Mouse (Mus musculus): ENCODE measurements around the gene Cd34. TPM values are rescaled to one million over a fixed set of nuclear protein-coding genes. Genes with fewer than 3 reads are reported as not detected.

Gene Cd34
- polyA plus RNA-seq (2012; fragmentation: generic; extraction: Trizol), result 6.7 TPM
- long read RNA-seq, experiment 1, transcript Cd34-202 (8 exons, 2,554 nt), result major isoform, 41 of 91 reads
- long read RNA-seq, experiment 1, transcript Cd34-201 (8 exons, 2,454 nt), result minor isoform, 30 of 91 reads
- long read RNA-seq, experiment 1, partial matches to known transcripts, result 11 of 91 reads
- long read RNA-seq, experiment 1, other reads (novel, unspliced or antisense), result 9 of 91 reads
- long read RNA-seq, experiment 2, transcript Cd34-201 (8 exons, 2,454 nt), result major isoform, 140 of 300 reads
- long read RNA-seq, experiment 2, transcript Cd34-202 (8 exons, 2,554 nt), result major isoform, 140 of 300 reads
- long read RNA-seq, experiment 2, partial matches to known transcripts, result 8 of 300 reads
- long read RNA-seq, experiment 2, other reads (novel, unspliced or antisense), result 12 of 300 reads

- Histone ChIP-seq H3K4me3 (ENCODE audit: insufficient read depth, poor library complexity, severe bottlenecking) (peak within 1 kb of the TSS; percentile 25), H3K27me3 (ENCODE audit: control insufficient read depth, insufficient read depth, insufficient read length) (no peaks in the 10 kb centered on the region), H3K79me3 (ENCODE audit: low read depth) (peaks cover 1% of the 10 kb centered on the region), H3ac (ENCODE audit: control insufficient read depth, insufficient read length, low read depth) (peak within 1 kb of the TSS; percentile 40), H3K36me3 (ENCODE audit: control insufficient read depth, insufficient read depth) (no peaks in the 10 kb centered on the region), H3K79me2 (ENCODE audit: control insufficient read depth, insufficient read depth) (no peaks in the 10 kb centered on the region)
- TF ChIP-seq MYOG (IDR thresholded peaks at IDR 0.05; ENCODE audit: control insufficient read depth, extremely low read depth, insufficient read length) (no peak), MYOD1 (IDR thresholded peaks at IDR 0.05; ENCODE audit: control insufficient read depth, insufficient read length, low read depth) (no peak), CEBPB (IDR thresholded peaks at IDR 0.05; ENCODE audit: low read depth) (no peak), FOSL1 (IDR thresholded peaks at IDR 0.05; ENCODE audit: insufficient read depth, low read length, poor library complexity, severe bottlenecking) (no peak), CTCF (IDR thresholded peaks at IDR 0.05; ENCODE audit: control insufficient read depth, insufficient read depth, insufficient read length) (no peak), USF1 (IDR thresholded peaks at IDR 0.05; ENCODE audit: low read depth) (no peak), MAX (IDR thresholded peaks at IDR 0.05) (no peak)
Observed at GRCm38 (mm10) chr1:194938715-194939114, at the start of gene Cd34. TSS of gene Cd34 (plus strand) at chr1:194938819.

DNA sequence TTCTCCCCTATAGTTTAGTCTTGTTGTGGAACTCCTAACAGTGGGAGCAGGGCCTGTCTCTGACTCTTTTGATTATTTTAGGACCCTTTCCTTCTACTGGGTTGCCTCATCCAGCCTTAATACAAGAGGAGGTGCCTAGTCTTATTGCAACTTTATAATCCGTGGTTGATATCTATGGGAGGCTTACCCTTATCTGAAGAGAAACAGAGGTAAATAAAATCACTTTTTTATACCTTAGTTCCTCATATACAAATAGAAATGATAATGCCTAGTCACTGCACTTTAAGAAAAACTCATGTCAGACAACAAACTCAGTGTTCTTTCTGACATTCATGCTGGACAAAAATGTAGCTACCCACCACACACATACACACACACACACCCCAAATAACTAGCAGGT is 44.1 kb upstream of the Cd34 start:
- TF ChIP-seq USF1 (IDR thresholded peaks at IDR 0.05; ENCODE audit: low read depth) (no peak), CTCF (IDR thresholded peaks at IDR 0.05; ENCODE audit: control insufficient read depth, insufficient read depth, insufficient read length) (no peak), FOSL1 (IDR thresholded peaks at IDR 0.05; ENCODE audit: insufficient read depth, low read length, poor library complexity, severe bottlenecking) (no peak), MYOD1 (IDR thresholded peaks at IDR 0.05; ENCODE audit: control insufficient read depth, insufficient read length, low read depth) (no peak), CEBPB (IDR thresholded peaks at IDR 0.05; ENCODE audit: low read depth) (no peak), MAX (IDR thresholded peaks at IDR 0.05) (no peak), MYOG (IDR thresholded peaks at IDR 0.05; ENCODE audit: control insufficient read depth, extremely low read depth, insufficient read length) (no peak)

DNA sequence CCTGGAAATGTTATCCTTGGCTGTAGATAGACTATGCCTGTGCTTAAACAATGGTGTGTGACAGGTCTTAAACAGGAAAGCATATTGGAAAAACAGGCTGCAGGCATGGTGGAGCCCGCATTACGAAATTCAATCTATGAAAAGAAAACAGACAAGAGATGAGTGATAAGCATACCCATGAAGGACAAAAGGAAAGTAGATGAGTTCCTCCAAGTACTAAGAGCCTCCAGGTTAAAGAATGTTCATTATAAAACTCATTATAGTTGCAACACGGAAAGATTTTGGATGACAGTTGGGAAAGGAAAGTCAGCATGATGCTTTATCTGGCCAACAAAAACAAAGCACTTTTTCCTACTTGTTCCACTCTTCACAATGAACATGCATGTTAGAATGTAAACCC is 43.3 kb upstream of the Cd34 start:
- no peaks in the 10 kb centered on the region for H3K27me3 ChIP-seq (ENCODE audit: control insufficient read depth, insufficient read depth, insufficient read length)
- no peak overlapping the region for H3ac ChIP-seq (ENCODE audit: control insufficient read depth, insufficient read length, low read depth)
- H3K79me2 ChIP-seq (ENCODE audit: control insufficient read depth, insufficient read depth), result no peaks in the 10 kb centered on the region
- H3K36me3 ChIP-seq (ENCODE audit: control insufficient read depth, insufficient read depth), result no peaks in the 10 kb centered on the region
- H3K4me3 ChIP-seq (ENCODE audit: insufficient read depth, poor library complexity, severe bottlenecking), result no peak overlapping the region
- H3K79me3 ChIP-seq (ENCODE audit: low read depth), result no peaks in the 10 kb centered on the region
- TF ChIP-seq MYOD1 (IDR thresholded peaks at IDR 0.05; ENCODE audit: control insufficient read depth, insufficient read length, low read depth) (no peak), FOSL1 (IDR thresholded peaks at IDR 0.05; ENCODE audit: insufficient read depth, low read length, poor library complexity, severe bottlenecking) (no peak), CEBPB (IDR thresholded peaks at IDR 0.05; ENCODE audit: low read depth) (no peak), CTCF (IDR thresholded peaks at IDR 0.05; ENCODE audit: control insufficient read depth, insufficient read depth, insufficient read length) (no peak), MYOG (IDR thresholded peaks at IDR 0.05; ENCODE audit: control insufficient read depth, extremely low read depth, insufficient read length) (no peak), USF1 (IDR thresholded peaks at IDR 0.05; ENCODE audit: low read depth) (no peak), MAX (IDR thresholded peaks at IDR 0.05) (no peak)

More for the DNA sequence above, 44.1 kb upstream of the Cd34 start:
- Histone ChIP-seq H3K36me3 (ENCODE audit: control insufficient read depth, insufficient read depth) (no peaks in the 10 kb centered on the region), H3ac (ENCODE audit: control insufficient read depth, insufficient read length, low read depth) (no peak overlapping the region), H3K27me3 (ENCODE audit: control insufficient read depth, insufficient read depth, insufficient read length) (no peaks in the 10 kb centered on the region), H3K79me2 (ENCODE audit: control insufficient read depth, insufficient read depth) (no peaks in the 10 kb centered on the region), H3K79me3 (ENCODE audit: low read depth) (no peaks in the 10 kb centered on the region), H3K4me3 (ENCODE audit: insufficient read depth, poor library complexity, severe bottlenecking) (no peak overlapping the region)

DNA sequence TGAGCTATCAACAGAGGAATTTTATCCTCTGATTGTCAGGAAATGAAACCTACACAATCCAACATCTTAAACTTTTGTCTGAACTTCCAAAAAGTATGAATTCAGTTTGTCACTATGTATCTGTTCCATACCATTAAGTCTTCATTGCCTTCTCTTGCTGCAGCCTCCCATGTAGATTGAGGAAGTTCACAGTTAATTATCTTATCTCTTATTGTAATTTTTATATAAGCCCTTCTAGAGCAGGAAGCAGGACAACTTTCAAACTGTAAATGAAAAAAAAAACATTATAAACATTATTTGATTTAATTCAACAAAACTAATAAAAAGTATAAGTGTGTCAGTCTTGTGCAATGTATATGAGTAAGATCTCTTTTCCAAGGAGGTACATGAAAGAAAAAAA is 37.5 kb upstream of the Cd34 start:
- TF ChIP-seq CTCF (IDR thresholded peaks at IDR 0.05; ENCODE audit: control insufficient read depth, insufficient read depth, insufficient read length) (no peak), MYOG (IDR thresholded peaks at IDR 0.05; ENCODE audit: control insufficient read depth, extremely low read depth, insufficient read length) (no peak), MAX (IDR thresholded peaks at IDR 0.05) (no peak), CEBPB (IDR thresholded peaks at IDR 0.05; ENCODE audit: low read depth) (no peak), USF1 (IDR thresholded peaks at IDR 0.05; ENCODE audit: low read depth) (no peak), MYOD1 (IDR thresholded peaks at IDR 0.05; ENCODE audit: control insufficient read depth, insufficient read length, low read depth) (no peak), FOSL1 (IDR thresholded peaks at IDR 0.05; ENCODE audit: insufficient read depth, low read length, poor library complexity, severe bottlenecking) (no peak)
- Histone ChIP-seq H3K79me3 (ENCODE audit: low read depth) (no peaks in the 10 kb centered on the region), H3ac (ENCODE audit: control insufficient read depth, insufficient read length, low read depth) (no peak overlapping the region), H3K27me3 (ENCODE audit: control insufficient read depth, insufficient read depth, insufficient read length) (no peaks in the 10 kb centered on the region), H3K79me2 (ENCODE audit: control insufficient read depth, insufficient read depth) (no peaks in the 10 kb centered on the region), H3K4me3 (ENCODE audit: insufficient read depth, poor library complexity, severe bottlenecking) (no peak overlapping the region), H3K36me3 (ENCODE audit: control insufficient read depth, insufficient read depth) (no peaks in the 10 kb centered on the region)

GRCm38 (mm10) chr1:194901826-194902225 is 36.8 kb upstream of the Cd34 start:
- no peak overlapping the region for H3ac ChIP-seq (ENCODE audit: control insufficient read depth, insufficient read length, low read depth)
- no peak overlapping the region for H3K4me3 ChIP-seq (ENCODE audit: insufficient read depth, poor library complexity, severe bottlenecking)
- H3K79me2 ChIP-seq (ENCODE audit: control insufficient read depth, insufficient read depth), result no peaks in the 10 kb centered on the region
- H3K79me3 ChIP-seq (ENCODE audit: low read depth), result no peaks in the 10 kb centered on the region
- no peaks in the 10 kb centered on the region for H3K27me3 ChIP-seq (ENCODE audit: control insufficient read depth, insufficient read depth, insufficient read length)
- TF ChIP-seq CTCF (IDR thresholded peaks at IDR 0.05; ENCODE audit: control insufficient read depth, insufficient read depth, insufficient read length), result no peak
- no peak for TF ChIP-seq CEBPB (IDR thresholded peaks at IDR 0.05; ENCODE audit: low read depth)
- TF ChIP-seq MAX (IDR thresholded peaks at IDR 0.05), result no peak
- no peak for TF ChIP-seq USF1 (IDR thresholded peaks at IDR 0.05; ENCODE audit: low read depth)
- no peak for TF ChIP-seq MYOG (IDR thresholded peaks at IDR 0.05; ENCODE audit: control insufficient read depth, extremely low read depth, insufficient read length)
- no peak for TF ChIP-seq FOSL1 (IDR thresholded peaks at IDR 0.05; ENCODE audit: insufficient read depth, low read length, poor library complexity, severe bottlenecking)
- no peak for TF ChIP-seq MYOD1 (IDR thresholded peaks at IDR 0.05; ENCODE audit: control insufficient read depth, insufficient read length, low read depth)
- no peaks in the 10 kb centered on the region for H3K36me3 ChIP-seq (ENCODE audit: control insufficient read depth, insufficient read depth)
